Mouse (Mus musculus): ENCODE data around the gene Zdhhc5. TPM values are rescaled to one million over a fixed set of nuclear protein-coding genes. Genes with fewer than 3 reads are reported as not detected.
"Not testable (repeated sequence)": the region's sequence is repeated elsewhere in the genome, so short reads cannot be mapped to it uniquely, and the experiment has no call there.

The Zdhhc5 gene
- polyA plus RNA-seq, 1 experiment from 2014 or later = 32.5 TPM

- H3K9me3 ChIP-seq = no peaks in the 10 kb centered on the region
- H3K4me1 ChIP-seq = peaks cover 8% of the 10 kb centered on the region
- ATAC-seq (ENCODE audit: insufficient number of reproducible peaks, low FRiP score, low TSS enrichment, low read depth) = no peak
- no peak overlapping the region for H3K27ac ChIP-seq
- H3K9ac ChIP-seq = no peak overlapping the region
- no peaks in the 10 kb centered on the region for H3K27me3 ChIP-seq
- H3K36me3 ChIP-seq = peaks cover 34% of the 10 kb centered on the region
- no peak overlapping the region for H3K4me3 ChIP-seq
- no peak overlapping the region for H3K4me2 ChIP-seq
- WGBS = 81% methylated on average over 6 of the region's 6 CpGs
These were observed 32.3 kb downstream of the Zdhhc5 start for GRCm38 (mm10) chr2:84682605-84683183.

DNA sequence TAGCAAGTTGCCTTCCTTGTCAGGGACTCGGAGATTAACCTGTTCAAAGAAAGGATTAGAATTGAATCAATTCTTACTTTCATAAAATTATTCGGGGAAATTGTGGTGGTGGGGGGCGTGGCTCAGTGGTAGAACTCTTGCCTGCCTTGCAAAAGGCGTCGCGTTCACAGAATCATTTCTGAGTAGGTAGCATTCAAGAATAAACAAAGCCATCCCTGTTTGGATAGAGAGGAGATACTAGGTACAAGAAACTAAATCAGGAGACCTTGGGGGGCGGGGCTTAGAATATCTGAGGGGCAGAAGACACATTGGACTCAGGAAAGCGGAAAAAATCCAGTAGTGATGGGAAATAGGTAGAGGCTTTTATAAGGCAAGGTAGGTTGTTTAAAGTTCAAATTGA, 36.0 kb downstream of the Zdhhc5 start, which contains the start of gene Tmx2:
Tmx2 (minus strand) TSS at position 125 of the 400 bp plus-strand sequence.
- peak within 1 kb of the TSS; percentile 74 for H3K4me2 ChIP-seq
- H3K36me3 ChIP-seq = peaks cover 22% of the 10 kb centered on the region
- H3K9ac ChIP-seq = peak within 1 kb of the TSS; percentile 67
- H3K27me3 ChIP-seq = no peaks in the 10 kb centered on the region
- H3K9me3 ChIP-seq = no peaks in the 10 kb centered on the region
- peaks cover 16% of the 10 kb centered on the region for H3K4me1 ChIP-seq
- 16% methylated on average over 8 of the region's 8 CpGs for WGBS
- peak within 1 kb of the TSS; percentile 69 for H3K4me3 ChIP-seq
- peak within 1 kb of the TSS; percentile 44; the same call in 1 of the 2 replicates for H3K27ac ChIP-seq
- no peak for ATAC-seq (ENCODE audit: insufficient number of reproducible peaks, low FRiP score, low TSS enrichment, low read depth)

DNA sequence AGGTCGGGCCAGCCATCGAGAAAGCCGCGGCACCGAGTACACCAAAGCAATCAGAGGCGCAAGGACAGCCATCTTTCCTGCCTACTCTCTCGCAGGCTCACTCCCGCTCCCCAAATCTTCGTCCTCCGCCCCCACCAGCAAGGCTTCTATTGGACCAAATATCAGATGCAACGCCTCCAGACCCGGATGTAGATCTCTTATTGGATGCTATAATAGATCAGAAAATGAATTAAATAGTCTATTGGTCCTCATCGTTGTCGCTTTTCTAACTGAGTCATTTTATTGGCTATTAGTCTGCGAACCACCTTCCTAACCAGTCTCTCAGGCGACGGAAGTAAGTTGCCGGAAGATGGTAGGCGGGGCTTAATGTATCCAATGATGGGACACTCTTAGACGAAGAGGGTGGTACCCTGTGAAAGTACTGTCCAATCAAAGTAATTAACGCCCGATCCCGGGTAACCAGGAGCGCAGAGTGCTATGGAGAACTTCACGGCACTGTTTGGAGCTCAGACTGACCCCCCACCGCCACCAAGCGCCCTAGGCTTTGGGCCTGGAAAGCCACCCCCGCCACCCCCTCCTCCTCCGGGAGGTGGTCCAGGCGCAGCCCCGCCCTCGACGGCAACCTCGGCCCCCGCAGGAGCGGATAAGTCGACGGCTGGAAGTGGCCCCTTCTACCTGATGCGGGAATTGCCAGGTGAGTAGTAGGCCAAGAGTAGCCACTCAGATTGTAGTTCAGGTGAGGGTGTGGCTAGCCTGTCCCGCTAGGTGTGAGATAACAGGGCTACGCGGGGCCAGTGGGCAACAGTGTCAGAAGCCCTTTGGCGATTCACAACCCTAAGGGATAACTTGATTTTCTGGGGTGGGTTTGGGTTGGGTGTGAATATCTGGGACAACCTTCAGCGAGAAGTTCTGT, 36.8 kb downstream of the Zdhhc5 start, which contains the start of the genes Gm28635 and Med19:
Gm28635 (minus strand) TSS at position 74 of the 913 bp plus-strand sequence.
Med19 (plus strand) TSS at position 435 of the 913 bp plus-strand sequence.
- Histone ChIP-seq H3K27ac (peak within 1 kb of the TSS; percentile 44; the same call in 1 of the 2 replicates), H3K36me3 (peaks cover 27% of the 10 kb centered on the region), H3K27me3 (no peaks in the 10 kb centered on the region), H3K4me2 (peak within 1 kb of the TSS; percentile 74), H3K9ac (peak within 1 kb of the TSS; percentile 67), H3K9me3 (no peaks in the 10 kb centered on the region), H3K4me3 (peak within 1 kb of the TSS; percentile 69), H3K4me1 (peaks cover 16% of the 10 kb centered on the region)
- under 1% methylated on average over 44 of the region's 44 CpGs for WGBS
- peak; percentile 100 for ATAC-seq (ENCODE audit: insufficient number of reproducible peaks, low FRiP score, low TSS enrichment, low read depth)

DNA sequence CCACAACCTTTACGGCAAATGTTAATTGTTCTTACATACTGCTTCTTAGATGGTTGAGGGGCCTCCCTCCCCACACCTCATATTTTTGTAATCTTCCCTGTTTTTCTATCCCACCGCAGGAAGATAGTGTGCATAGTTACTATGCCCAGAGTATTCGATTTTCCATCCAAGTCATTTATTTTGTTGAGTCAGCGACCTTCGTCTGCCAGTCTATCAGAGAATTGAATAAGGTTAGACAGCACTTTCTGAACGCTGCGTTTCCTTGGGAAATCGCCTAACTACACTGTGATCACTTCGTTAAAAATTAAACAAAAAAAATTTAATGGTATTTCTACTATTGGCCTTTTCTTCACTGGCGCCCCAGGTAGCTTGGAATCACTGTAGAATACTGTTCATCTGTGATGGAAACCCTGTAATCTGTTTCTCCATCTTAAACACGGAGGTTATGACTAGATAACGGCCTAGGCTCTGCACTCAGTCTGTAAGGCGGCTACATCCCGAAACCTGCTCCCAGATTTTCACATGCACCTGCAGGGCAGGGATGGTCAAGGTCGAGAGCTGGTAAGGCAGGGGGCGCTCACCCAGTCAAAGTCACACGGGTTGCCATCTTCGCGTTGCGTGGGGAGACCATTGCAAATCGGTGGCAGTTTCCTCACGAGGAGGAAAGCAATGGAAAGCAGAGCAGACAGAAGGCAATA, 37.6 kb downstream of the Zdhhc5 start:
- Histone ChIP-seq H3K9me3 (no peaks in the 10 kb centered on the region), H3K27me3 (no peaks in the 10 kb centered on the region), H3K4me1 (peaks cover 16% of the 10 kb centered on the region), H3K36me3 (peaks cover 36% of the 10 kb centered on the region), H3K4me3 (peak overlapping the region; percentile 69), H3K4me2 (peak overlapping the region; percentile 74), H3K9ac (peak overlapping the region; percentile 28; the same call in 1 of the 2 replicates), H3K27ac (peak overlapping the region; percentile 43; the same call in 1 of the 2 replicates)
- ATAC-seq (ENCODE audit: insufficient number of reproducible peaks, low FRiP score, low TSS enrichment, low read depth) = no peak
- WGBS = 10% methylated on average over 22 of the region's 22 CpGs

GRCm38 (mm10) chr2:84671535-84671934, 43.4 kb downstream of the Zdhhc5 start:
- H3K4me3 ChIP-seq = not testable (repeated sequence)
- 61% methylated on average over 4 of the region's 5 CpGs for WGBS
- H3K36me3 ChIP-seq = peaks cover 45% of the 10 kb centered on the region

DNA sequence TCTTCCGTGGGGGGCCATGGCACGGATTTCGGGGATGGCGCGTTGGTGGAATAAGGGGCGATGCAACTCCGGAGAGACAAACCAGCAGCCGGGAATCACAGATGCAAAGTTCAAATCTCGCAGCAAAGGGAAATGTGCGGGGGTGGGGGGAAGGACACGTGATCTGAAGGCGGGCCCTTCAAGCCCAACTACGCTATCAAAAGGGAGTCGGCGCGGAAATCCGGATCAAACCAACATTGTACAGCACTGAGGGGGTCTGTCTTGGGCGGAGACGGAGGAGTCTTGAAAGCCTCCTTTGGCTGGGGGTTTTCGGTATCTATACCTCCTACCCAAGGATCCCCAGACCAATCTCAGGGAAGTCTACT, 44.4 kb downstream of the Zdhhc5 start, which contains the start of gene Selenoh:
Selenoh (minus strand) TSS at position 202 of the 365 bp plus-strand sequence.
- Histone ChIP-seq H3K4me3 (peak within 1 kb of the TSS; percentile 80), H3K36me3 (peaks cover 39% of the 10 kb centered on the region), H3K27me3 (no peaks in the 10 kb centered on the region), H3K9ac (peak within 1 kb of the TSS; percentile 83), H3K4me2 (peak within 1 kb of the TSS; percentile 63), H3K9me3 (no peaks in the 10 kb centered on the region), H3K4me1 (peaks cover 14% of the 10 kb centered on the region; the same call in 1 of the 2 replicates), H3K27ac (peak within 1 kb of the TSS; percentile 91)
- under 1% methylated on average over 20 of the region's 20 CpGs for WGBS
- peak; percentile 93 for ATAC-seq (ENCODE audit: insufficient number of reproducible peaks, low FRiP score, low TSS enrichment, low read depth)

More at GRCm38 (mm10) chr2:84671535-84671934, 43.4 kb downstream of the Zdhhc5 start:
- not testable (repeated sequence) for H3K4me2 ChIP-seq; H3K27me3 ChIP-seq; H3K9me3 ChIP-seq; H3K27ac ChIP-seq; ATAC-seq (ENCODE audit: insufficient number of reproducible peaks, low FRiP score, low TSS enrichment, low read depth); H3K9ac ChIP-seq
- peaks cover 14% of the 10 kb centered on the region; the same call in 1 of the 2 replicates for H3K4me1 ChIP-seq

DNA sequence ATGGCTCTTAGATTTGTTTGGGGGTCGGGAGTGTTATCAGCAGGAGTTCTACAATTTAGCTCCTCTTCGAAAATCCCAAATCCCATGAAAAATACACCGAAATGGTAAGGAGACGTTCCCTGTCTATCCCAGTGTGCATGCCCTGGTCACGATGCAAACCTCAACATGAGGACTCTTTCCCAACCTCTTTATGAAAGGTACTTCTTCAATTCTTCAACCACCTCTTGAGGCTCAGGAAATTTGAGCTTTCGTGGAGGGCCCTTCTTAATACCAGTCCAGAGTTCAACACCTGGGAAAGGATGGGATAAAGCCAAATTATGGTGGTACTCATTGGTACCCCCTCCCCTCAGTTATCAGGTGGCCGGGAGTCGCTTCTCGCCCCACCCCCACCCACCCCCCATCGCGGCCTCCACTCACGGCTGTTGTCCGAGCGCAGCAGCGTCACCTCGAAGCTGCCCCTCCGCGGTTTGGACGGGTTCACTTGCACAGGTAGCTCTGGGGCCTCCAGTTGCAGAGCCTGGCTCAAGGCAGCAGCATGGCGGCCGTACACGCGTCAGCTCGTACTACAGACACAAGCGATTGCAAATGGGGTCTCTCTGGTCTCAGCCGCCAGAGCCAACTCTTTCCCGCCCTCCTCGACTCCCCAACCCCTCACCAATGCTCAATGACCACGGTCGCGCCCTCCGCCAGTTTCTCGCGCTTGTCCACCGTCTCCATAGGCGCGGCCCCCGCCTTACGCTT, 45.0 kb downstream of the Zdhhc5 start:
- H3K27me3 ChIP-seq = no peaks in the 10 kb centered on the region
- H3K4me2 ChIP-seq = peak overlapping the region; percentile 63
- peak overlapping the region; percentile 80 for H3K4me3 ChIP-seq
- peak; percentile 72 for ATAC-seq (ENCODE audit: insufficient number of reproducible peaks, low FRiP score, low TSS enrichment, low read depth)
- H3K9me3 ChIP-seq = no peaks in the 10 kb centered on the region
- peaks cover 33% of the 10 kb centered on the region for H3K36me3 ChIP-seq
- H3K27ac ChIP-seq = peak overlapping the region; percentile 91
- H3K9ac ChIP-seq = peak overlapping the region; percentile 83
- 3% methylated on average over 39 of the region's 39 CpGs for WGBS
- H3K4me1 ChIP-seq = peaks cover 14% of the 10 kb centered on the region; the same call in 1 of the 2 replicates

GRCm38 (mm10) chr2:84666081-84666480, 48.9 kb downstream of the Zdhhc5 start:
- 65% methylated on average over 12 of the region's 12 CpGs for WGBS
- no peak overlapping the region for H3K9ac ChIP-seq
- H3K4me2 ChIP-seq = no peak overlapping the region
- no peak for ATAC-seq (ENCODE audit: insufficient number of reproducible peaks, low FRiP score, low TSS enrichment, low read depth)
- no peaks in the 10 kb centered on the region for H3K9me3 ChIP-seq
- H3K4me3 ChIP-seq = no peak overlapping the region
- no peak overlapping the region for H3K27ac ChIP-seq
- H3K4me1 ChIP-seq = peaks cover 14% of the 10 kb centered on the region; the same call in 1 of the 2 replicates
- H3K27me3 ChIP-seq = no peaks in the 10 kb centered on the region
- H3K36me3 ChIP-seq = peaks cover 8% of the 10 kb centered on the region; the same call in 1 of the 2 replicates

DNA sequence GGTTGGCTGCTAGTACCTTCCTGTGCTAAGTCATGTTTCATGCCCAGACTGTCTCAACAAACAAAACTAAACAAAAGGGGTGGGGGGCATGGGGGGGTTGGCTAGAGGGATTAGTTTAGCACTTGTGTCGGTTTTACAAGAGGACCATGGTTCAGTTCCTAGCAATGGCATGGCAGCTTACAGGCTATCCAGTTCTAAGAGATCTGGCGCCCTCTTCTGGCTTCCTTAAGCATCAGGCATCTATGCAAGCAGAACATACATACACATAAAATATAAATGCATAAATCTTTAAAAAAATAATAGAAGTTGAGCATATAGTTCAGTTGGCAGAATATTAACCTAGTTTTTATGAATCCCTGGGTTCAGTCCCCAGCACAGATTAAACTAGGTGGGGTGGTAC, 52.1 kb downstream of the Zdhhc5 start:
- Histone ChIP-seq H3K4me2 (no peak overlapping the region), H3K36me3 (no peaks in the 10 kb centered on the region), H3K27me3 (no peaks in the 10 kb centered on the region), H3K4me1 (no peaks in the 10 kb centered on the region), H3K9ac (no peak overlapping the region), H3K9me3 (no peaks in the 10 kb centered on the region), H3K4me3 (no peak overlapping the region), H3K27ac (no peak overlapping the region)
- no peak for ATAC-seq (ENCODE audit: insufficient number of reproducible peaks, low FRiP score, low TSS enrichment, low read depth)
- WGBS = 31% methylated on average over 2 of the region's 2 CpGs

DNA sequence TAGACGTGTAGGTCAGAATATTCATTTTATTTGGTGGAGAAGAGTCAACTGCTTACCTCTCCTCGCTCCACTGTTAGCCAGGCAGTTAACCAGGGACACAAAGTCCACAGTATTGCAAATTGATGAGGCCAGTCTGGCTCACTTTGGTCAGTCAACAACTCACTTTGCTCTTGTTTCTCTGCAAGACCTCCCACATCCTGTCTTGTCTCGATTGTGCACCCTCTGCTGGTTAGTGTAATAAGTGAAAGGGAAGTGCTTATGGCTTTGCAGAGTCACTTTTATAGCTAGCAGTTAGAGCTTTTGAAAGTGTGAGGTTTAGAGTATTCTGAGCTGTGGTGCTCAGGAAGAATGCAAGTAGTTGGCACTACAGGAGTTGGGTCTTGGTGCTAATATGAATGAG, 54.7 kb downstream of the Zdhhc5 start:
- WGBS = 58% methylated on average over 3 of the region's 3 CpGs
- Histone ChIP-seq H3K4me1 (no peaks in the 10 kb centered on the region), H3K27ac (no peak overlapping the region), H3K9ac (no peak overlapping the region), H3K9me3 (no peaks in the 10 kb centered on the region), H3K36me3 (no peaks in the 10 kb centered on the region), H3K4me3 (no peak overlapping the region), H3K4me2 (no peak overlapping the region), H3K27me3 (no peaks in the 10 kb centered on the region)
- ATAC-seq (ENCODE audit: insufficient number of reproducible peaks, low FRiP score, low TSS enrichment, low read depth) = no peak

- H3K9me3 ChIP-seq = no peaks in the 10 kb centered on the region
- 93% methylated on average over 32 of the region's 32 CpGs for WGBS
- H3K9ac ChIP-seq = no peak within 1 kb of the TSS
- no peaks in the 10 kb centered on the region for H3K27me3 ChIP-seq
- H3K27ac ChIP-seq = no peak within 1 kb of the TSS
- no peaks in the 10 kb centered on the region for H3K36me3 ChIP-seq
- H3K4me1 ChIP-seq = no peaks in the 10 kb centered on the region
- no peak within 1 kb of the TSS for H3K4me2 ChIP-seq
- ATAC-seq (ENCODE audit: insufficient number of reproducible peaks, low FRiP score, low TSS enrichment, low read depth) = no peak
- no peak within 1 kb of the TSS for H3K4me3 ChIP-seq
These were observed 56.2 kb downstream of the Zdhhc5 start, which contains the start of gene Btbd18 for GRCm38 (mm10) chr2:84658806-84659205. Btbd18 (plus strand) TSS chr2:84659079.
